Mouse (Mus musculus) CH12.LX (cell line): ENCODE results near the gene Chst11. TPM values are rescaled to one million over a fixed set of nuclear protein-coding genes. Genes with fewer than 3 reads are reported as not detected.

Experiments
- DNase-seq: peaks from one replicate; pipeline ENCODE4 v3.0.0-alpha.2; 2013; ENCODE audit errors: extremely low read depth
- H3K27ac ChIP-seq: 2 replicates; pipeline ENCODE4 v1.5.1; 2012; ENCODE audit warnings: low read depth, mild to moderate bottlenecking, control low read depth, moderate library complexity; ENCODE audit not compliant: insufficient read depth
- H3K27me3 ChIP-seq: replicated peaks from 2 replicates; pipeline ENCODE3; 2012; ENCODE audit warnings: inconsistent platforms
- H3K36me3 ChIP-seq, 2 experiments: replicated peaks in 1 of 2; 2 replicates each; pipeline versions ENCODE3 to v1.6.1; 2012; ENCODE audit warnings: inconsistent platforms in 1 of 2, low read length in 1 of 2, mild to moderate bottlenecking in 1 of 2, mixed read lengths in 1 of 2, moderate library complexity in 1 of 2; ENCODE audit not compliant: control insufficient read depth in 1 of 2, insufficient read depth in 1 of 2
- H3K4me1 ChIP-seq, 2 experiments: 2 replicates each; pipeline ENCODE4 v1.6.1; 2012; ENCODE audit warnings: inconsistent platforms in 1 of 2, moderate library complexity in 1 of 2; ENCODE audit not compliant: insufficient read depth in 2 of 2, control insufficient read depth in 1 of 2
- H3K4me2 ChIP-seq: 2 replicates; pipeline ENCODE4 v1.6.1; 2012; ENCODE audit warnings: low read depth, mild to moderate bottlenecking, control low read depth; ENCODE audit not compliant: poor library complexity, insufficient read depth, severe bottlenecking
- H3K4me3 ChIP-seq, 3 experiments: fragments of 150-350 bp in 1 of 3; sonication (generic) in 1 of 3; replicated peaks in 1 of 3; 2 replicates each; pipeline versions ENCODE3 to v1.5.1; 2011 to 2012; ENCODE audit warnings: low read depth in 2 of 3, low read length in 2 of 3, mild to moderate bottlenecking in 2 of 3, moderate library complexity in 2 of 3, control low read depth in 1 of 3, improper control_type of control experiment in 1 of 3, inconsistent platforms in 1 of 3, mixed read lengths in 1 of 3; ENCODE audit not compliant: poor library complexity in 1 of 3
- H3K79me2 ChIP-seq: replicated peaks from 2 replicates; pipeline ENCODE4 v1.6.1; 2012; ENCODE audit warnings: mild to moderate bottlenecking, moderate library complexity; ENCODE audit not compliant: control insufficient read depth, poor library complexity, insufficient read depth, severe bottlenecking; ENCODE audit errors: extremely low read depth
- H3K9ac ChIP-seq: 2 replicates; pipeline ENCODE4 v1.6.1; 2012; ENCODE audit warnings: low read depth, mild to moderate bottlenecking, control low read depth, moderate library complexity; ENCODE audit not compliant: insufficient read depth
- H3K9me3 ChIP-seq: replicated peaks from 2 replicates; pipeline ENCODE3; 2012; ENCODE audit warnings: low read length, inconsistent platforms, mixed read lengths
- BHLHE40 ChIP-seq: IDR thresholded peaks from 2 replicates; pipeline ENCODE4 v1.6.1; 2011; ENCODE audit warnings: mild to moderate bottlenecking, low read depth, low read length, improper control_type of control experiment
- CTCF ChIP-seq, 2 experiments: IDR thresholded peaks in 1 of 2; conservative IDR thresholded peaks in 1 of 2; 2 replicates each; pipeline ENCODE4 v1.5.1; 2011 to 2012; ENCODE audit warnings: low read depth in 2 of 2, low read length in 2 of 2, improper control_type of control experiment in 1 of 2, inconsistent platforms in 1 of 2, mild to moderate bottlenecking in 1 of 2, moderate library complexity in 1 of 2
- E2F4 ChIP-seq: IDR thresholded peaks from 2 replicates; pipeline ENCODE4 v1.6.1; 2011; ENCODE audit warnings: low read depth, low read length, improper control_type of control experiment; ENCODE audit not compliant: insufficient replicate concordance
- IRF4 ChIP-seq: IDR thresholded peaks from 2 replicates; pipeline ENCODE4 v1.6.1; 2014; ENCODE audit warnings: low read depth, mild to moderate bottlenecking, inconsistent platforms, low read length, improper control_type of control experiment
- JUND ChIP-seq: conservative IDR thresholded peaks from 2 replicates; pipeline ENCODE4 v1.6.1; 2011; ENCODE audit warnings: low read depth, low read length, improper control_type of control experiment
- MAFK ChIP-seq: IDR thresholded peaks from 2 replicates; pipeline ENCODE4 v1.6.1; 2011; ENCODE audit warnings: low read length, improper control_type of control experiment; ENCODE audit not compliant: insufficient replicate concordance
- MAX ChIP-seq: IDR thresholded peaks from 2 replicates; pipeline ENCODE4 v1.6.1; 2011; ENCODE audit warnings: low read length, improper control_type of control experiment
- MXI1 ChIP-seq: IDR thresholded peaks from 2 replicates; pipeline ENCODE4 v1.6.1; 2011; ENCODE audit warnings: mild to moderate bottlenecking, low read depth, low read length, improper control_type of control experiment
- NRF1 ChIP-seq: IDR thresholded peaks from 2 replicates; pipeline ENCODE4 v1.6.1; 2014; ENCODE audit warnings: low read depth, mild to moderate bottlenecking, inconsistent platforms, low read length, improper control_type of control experiment, moderate library complexity
- POLR2AphosphoS2 ChIP-seq: IDR thresholded peaks from 2 replicates; pipeline ENCODE4 v1.6.1; 2011; ENCODE audit warnings: low read depth, low read length, improper control_type of control experiment
- SMC3 ChIP-seq: IDR thresholded peaks from 2 replicates; pipeline ENCODE4 v1.6.1; 2011; ENCODE audit warnings: low read depth, low read length, improper control_type of control experiment
- TCF12 ChIP-seq: IDR thresholded peaks from 2 replicates; pipeline ENCODE4 v1.6.1; 2014; ENCODE audit warnings: low read depth, mild to moderate bottlenecking, inconsistent platforms, low read length, improper control_type of control experiment
- ZC3H11A ChIP-seq: IDR thresholded peaks from 2 replicates; pipeline ENCODE4 v1.6.1; 2012; ENCODE audit warnings: low read depth, mild to moderate bottlenecking, inconsistent platforms, low read length, improper control_type of control experiment
- ZMIZ1 ChIP-seq: IDR thresholded peaks from 2 replicates; pipeline ENCODE4 v1.6.1; 2012; ENCODE audit warnings: low read depth, mild to moderate bottlenecking, inconsistent platforms, low read length, improper control_type of control experiment
- ZNF384 ChIP-seq: IDR thresholded peaks from 2 replicates; pipeline ENCODE4 v1.6.1; 2012; ENCODE audit warnings: low read depth, low read length, improper control_type of control experiment, inconsistent platforms
- dilution Hi-C: fragments of 300-500 bp; cut with MboI; formaldehyde crosslinking; loops from 2 replicates; pipeline ENCODE4 v1.14.3; 2020; ENCODE audit warnings: low sequenced_read_pairs; ENCODE audit not compliant: extremely low pct_unique_long_range_greater_than_20kb, extremely low pct_ligation_motif_present
- in situ Hi-C: fragments of 300-500 bp; cut with MboI; formaldehyde crosslinking; loops from 3 replicates; pipeline ENCODE4 v1.14.3; 2019; ENCODE audit warnings: low sequenced_read_pairs, low pct_ligation_motif_present, low pct_unique_long_range_greater_than_20kb, mixed read lengths
- polyA plus RNA-seq: library from polyadenylated mRNA; unstranded; fragments of >175 nt; gene quantifications from 2 replicates; pipeline ENCODE4 v1.2.1, GENCODE M21; 2012; ENCODE audit warnings: low read depth; ENCODE audit not compliant: insufficient read length
- total RNA-seq, 2 experiments: library from RNA; depleted of rRNA; stranded (reverse); fragments of 300-350 nt in 1 of 2; fragments of >200 nt in 1 of 2; gene quantifications; 2 replicates each; pipeline ENCODE4 v1.2.3; 2012 to 2014

Chst11 gene
- total and polyA plus RNA-seq, 3 experiments = 3.6 to 5.3 (median 4.5) TPM

DNA sequence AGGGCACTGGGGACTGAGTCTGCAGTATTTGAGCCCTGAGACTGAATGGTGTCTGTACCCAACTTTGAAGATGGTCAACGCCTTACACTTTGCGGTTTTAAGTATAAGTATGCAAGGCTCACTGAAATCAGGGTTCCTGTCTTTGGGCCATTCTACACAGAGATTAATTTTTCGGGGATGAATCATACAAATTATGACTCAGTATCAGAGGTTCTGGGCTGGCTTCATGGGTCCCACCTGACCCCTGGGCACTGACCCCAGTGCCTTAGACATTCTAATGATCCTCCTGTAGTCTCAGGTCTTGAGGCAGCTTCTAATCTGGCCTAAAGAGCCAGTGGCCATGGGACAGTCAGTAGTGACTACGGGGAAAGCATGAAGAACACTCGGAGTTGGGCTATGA, 203.8 kb downstream of the Chst11 start:
- H3K9me3 ChIP-seq = peaks cover 2% of the 10 kb centered on the region
- in situ Hi-C loops = no loop called here
- no peaks in the 10 kb centered on the region for H3K27me3 ChIP-seq
- H3K79me2 ChIP-seq = no peaks in the 10 kb centered on the region
- no peak overlapping the region for H3K27ac ChIP-seq
- H3K4me3 ChIP-seq = no peak overlapping the region
- TF ChIP-seq TCF12 (no peak), E2F4 (no peak), ZMIZ1 (no peak), BHLHE40 (no peak), ZC3H11A (no peak), SMC3 (no peak)
- peaks cover 2 to 23% of the 10 kb centered on the region in 2 experiments; a peak in 3 of 4 replicates for H3K4me1 ChIP-seq
- peaks cover 0 to 11% of the 10 kb centered on the region in 2 experiments for H3K36me3 ChIP-seq
- DNase-seq = no peak
- dilution Hi-C loops = no loop called here
- H3K9ac ChIP-seq = no peak overlapping the region
- H3K4me2 ChIP-seq = no peak overlapping the region

GRCm38 (mm10) chr10:83191476-83191875, 206.2 kb downstream of the Chst11 start:
- TF ChIP-seq NRF1 = no peak
- no peak for TF ChIP-seq MAX
- TF ChIP-seq IRF4 = no peak
- TF ChIP-seq POLR2AphosphoS2 = no peak
- no peak for TF ChIP-seq MXI1
- TF ChIP-seq ZNF384 = no peak
- no peak for TF ChIP-seq TCF12
- TF ChIP-seq ZC3H11A = no peak
- TF ChIP-seq JUND = no peak
- no peak for TF ChIP-seq CTCF (conservative IDR thresholded peaks at IDR 0.05 in 1 of 2, IDR thresholded peaks at IDR 0.05 in 1 of 2; ENCODE audit: low read depth in 2 of 2, low read length in 2 of 2)
- no peak for TF ChIP-seq BHLHE40
- TF ChIP-seq MAFK = no peak
- Histone ChIP-seq H3K79me2 (no peaks in the 10 kb centered on the region), H3K9ac (no peak overlapping the region), H3K27me3 (no peaks in the 10 kb centered on the region), H3K36me3 (peaks cover 0 to 14% of the 10 kb centered on the region in 2 experiments), H3K4me3 (no peak overlapping the region), H3K4me1 (peaks cover 0 to 8% of the 10 kb centered on the region in 2 experiments; a peak in 2 of 4 replicates), H3K4me2 (no peak overlapping the region), H3K9me3 (peaks cover 2% of the 10 kb centered on the region), H3K27ac (no peak overlapping the region)
- no peak for DNase-seq
- dilution Hi-C loops = no loop called here
- in situ Hi-C loops = loop anchor here (10.0 kb wide), 1 partner anchor 277 kb away; no protein-coding TSS in a partner anchor
